Mouse (Mus musculus) B cell, adult 2 months (primary cell): Measurements from ENCODE around the gene Caps2.
A peak's percentile ranks its signal among the peaks of the same experiment; 100 is the strongest.
"Not testable (repeated sequence)": the region's sequence is repeated elsewhere in the genome, so short reads cannot be mapped to it uniquely, and the experiment has no call there.

Experiments used
- DNase-seq, 2 experiments: peaks; one replicate each; pipeline ENCODE4 v3.0.0; 2022

Gene Caps2

DNA sequence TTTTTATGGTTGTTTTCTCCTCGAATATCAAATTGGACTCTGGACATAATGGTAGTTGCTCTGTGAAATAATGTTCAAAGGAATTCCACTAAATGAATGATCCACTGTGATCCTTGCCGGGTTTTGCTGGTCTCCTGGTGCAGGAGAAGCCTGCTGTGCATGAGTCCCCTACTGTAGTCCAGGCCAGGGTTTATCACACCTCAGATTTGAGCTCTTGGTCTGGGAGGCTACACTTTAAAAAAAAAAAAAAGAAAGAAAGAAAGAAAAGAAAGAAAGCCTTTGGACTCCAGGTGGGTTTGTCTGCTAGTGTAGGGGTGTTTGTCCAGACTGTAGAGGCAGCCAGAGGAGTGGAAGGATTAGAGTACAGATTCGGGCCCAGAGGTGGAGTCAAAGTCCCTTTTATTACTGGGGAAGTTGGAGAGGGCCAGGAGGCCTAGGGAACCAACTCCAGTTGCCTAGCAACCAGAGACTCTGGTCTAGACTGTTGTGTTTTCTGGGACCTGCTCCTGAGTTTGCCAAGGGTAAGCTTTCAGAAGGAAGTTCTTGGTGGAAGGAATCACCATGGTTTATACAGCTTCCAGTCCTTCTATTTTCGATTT is at the start of gene Caps2:
Caps2 (plus strand) TSS at position 454 of the 599 bp plus-strand sequence.
- DNase-seq, result no peak

DNA sequence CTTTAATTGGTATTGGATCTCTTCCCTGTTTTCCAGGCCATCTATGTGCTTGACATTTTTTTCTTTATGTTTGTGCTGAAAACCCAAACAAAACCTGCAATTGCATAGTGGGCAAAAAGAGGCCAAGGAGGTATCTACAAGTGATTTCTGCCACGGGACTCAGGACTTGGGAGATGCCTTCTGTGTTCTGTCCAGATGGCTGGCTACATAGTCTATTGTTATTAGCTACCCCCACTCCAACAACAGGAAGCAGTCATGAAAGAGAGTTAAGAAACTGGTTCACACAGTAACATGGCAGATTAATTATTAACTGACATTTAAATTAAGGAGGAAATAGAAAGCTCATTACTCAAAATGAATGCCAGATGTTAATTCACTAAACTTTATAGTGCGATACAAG is 38.3 kb upstream of the Caps2 start:
- not testable (repeated sequence) for DNase-seq

DNA sequence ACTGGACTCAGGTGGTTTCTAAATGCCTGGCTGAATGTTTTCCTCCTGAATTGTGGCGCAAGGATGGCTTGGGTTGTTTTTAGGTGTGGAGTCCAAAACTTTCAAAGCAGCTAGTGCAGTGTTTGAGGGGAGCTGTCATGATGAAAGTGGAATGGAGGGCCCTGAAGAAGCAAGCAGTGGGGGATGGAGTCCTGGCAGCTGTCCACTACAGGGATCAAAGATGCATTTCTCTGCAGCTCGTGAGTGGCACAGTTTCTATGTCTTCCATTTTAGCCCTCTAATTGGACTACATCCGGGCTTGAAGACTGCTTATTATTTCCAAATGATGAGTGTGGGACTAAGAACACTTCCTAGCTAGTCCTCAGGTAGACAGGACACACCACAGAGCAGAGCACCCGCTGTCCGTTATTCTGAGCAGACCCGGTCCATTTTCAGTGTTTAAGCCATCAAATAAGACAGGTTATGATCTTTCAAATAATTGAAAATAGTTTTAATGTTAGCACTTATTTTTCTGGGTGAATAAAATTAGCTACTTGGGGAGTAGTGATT is 35.7 kb upstream of the Caps2 start:
- DNase-seq, result not testable (repeated sequence)

DNA sequence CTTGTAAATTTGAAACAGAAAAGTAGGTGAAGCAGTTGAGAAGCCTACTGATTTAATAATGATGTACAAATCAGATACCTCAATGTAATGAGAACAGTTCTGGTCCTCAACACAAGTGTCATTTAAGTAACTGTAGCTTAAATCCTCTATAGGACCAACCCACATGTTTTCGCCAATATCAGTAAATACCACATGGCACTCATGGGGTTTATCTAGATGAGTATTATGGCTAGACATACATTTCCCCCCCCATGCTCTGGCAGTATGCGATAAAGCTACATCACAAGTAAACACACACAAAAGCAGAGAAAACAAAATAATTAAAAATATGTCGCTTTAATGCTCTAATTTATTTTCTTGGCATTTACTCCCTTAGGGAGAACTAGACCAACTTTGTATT is 31.2 kb upstream of the Caps2 start:
- no peak for DNase-seq

DNA sequence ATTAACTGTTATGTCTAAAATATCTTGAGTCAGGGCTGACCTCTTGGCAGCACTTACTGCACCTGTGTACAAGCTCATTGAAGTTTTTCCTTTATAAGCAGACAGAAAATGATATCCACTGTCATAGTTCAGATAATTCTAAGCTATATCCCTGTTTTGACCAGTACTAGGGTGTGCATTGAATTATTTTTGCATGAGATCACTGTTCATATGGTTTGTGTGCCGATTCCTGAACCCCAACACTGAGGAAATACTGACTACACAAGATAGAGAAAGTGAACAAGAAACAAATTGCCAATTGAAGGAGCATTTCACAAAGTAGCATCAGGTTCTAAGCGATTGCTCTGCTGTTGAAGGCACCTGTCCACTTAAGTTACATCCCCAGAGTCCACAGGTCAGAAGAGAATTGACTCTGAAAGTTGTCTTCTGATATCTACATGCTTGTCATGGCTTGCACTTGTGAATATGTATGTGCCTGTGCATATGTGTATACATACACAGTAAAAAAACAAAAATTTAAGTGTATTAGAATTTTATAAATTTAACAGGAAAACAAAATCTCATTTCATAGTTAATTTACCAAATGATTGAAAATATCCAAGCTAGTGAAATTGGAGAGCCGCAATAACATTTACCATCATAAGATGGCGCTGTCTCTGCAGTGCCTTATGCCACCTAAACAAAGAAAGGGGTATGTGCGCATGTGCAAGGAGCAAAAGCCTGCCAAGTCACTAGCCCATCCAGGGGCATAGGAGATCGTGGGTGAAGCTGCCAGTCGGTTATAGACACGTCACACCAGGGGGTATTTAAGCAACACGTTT is 25.2 kb upstream of the Caps2 start:
- no peak for DNase-seq

DNA sequence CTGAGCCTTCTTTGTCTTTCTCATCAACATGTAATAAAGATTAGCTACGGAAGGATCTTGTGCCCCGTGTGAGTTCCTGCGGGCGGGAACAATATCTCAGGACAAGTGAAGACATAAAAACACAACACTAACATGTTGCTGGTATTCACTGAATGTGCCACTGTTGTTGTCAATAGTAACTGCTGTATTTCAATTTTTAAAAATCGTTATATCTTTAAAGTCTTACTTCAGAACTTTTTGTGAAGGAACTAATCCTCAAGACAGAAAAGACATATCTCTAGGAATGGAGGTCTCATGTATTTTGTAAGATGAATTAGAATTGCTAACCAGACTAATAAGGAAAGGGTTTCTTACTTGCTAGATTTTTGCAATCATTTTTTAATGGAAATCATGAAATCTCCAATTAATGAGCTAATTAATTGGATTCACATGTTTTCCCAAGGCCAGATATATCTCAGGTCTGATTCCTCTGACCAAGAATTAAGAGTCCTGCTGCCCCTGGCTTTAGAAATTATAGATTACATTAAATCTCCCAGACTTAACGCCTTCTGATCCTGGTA is 24.5 kb upstream of the Caps2 start:
- DNase-seq, result no peak

DNA sequence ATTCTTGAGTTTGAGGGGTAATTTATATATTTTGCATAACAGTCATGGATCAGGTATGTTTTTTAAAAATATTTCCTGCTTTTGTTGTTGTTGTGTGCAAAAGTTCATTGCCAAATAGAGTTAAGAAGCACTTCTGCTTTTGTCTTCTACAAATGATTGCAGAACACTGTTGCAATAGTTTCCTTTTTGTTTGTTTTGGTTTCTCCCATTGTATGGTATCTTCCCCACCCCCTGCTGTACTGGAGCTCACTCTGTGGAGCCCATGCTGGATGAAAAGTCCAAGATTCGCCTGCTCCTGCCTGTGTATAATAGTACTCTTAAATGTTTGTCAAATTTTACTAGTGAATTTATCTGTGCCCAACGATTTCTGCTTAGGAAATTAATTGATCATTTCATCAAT is 23.6 kb upstream of the Caps2 start:
- no peak for DNase-seq

DNA sequence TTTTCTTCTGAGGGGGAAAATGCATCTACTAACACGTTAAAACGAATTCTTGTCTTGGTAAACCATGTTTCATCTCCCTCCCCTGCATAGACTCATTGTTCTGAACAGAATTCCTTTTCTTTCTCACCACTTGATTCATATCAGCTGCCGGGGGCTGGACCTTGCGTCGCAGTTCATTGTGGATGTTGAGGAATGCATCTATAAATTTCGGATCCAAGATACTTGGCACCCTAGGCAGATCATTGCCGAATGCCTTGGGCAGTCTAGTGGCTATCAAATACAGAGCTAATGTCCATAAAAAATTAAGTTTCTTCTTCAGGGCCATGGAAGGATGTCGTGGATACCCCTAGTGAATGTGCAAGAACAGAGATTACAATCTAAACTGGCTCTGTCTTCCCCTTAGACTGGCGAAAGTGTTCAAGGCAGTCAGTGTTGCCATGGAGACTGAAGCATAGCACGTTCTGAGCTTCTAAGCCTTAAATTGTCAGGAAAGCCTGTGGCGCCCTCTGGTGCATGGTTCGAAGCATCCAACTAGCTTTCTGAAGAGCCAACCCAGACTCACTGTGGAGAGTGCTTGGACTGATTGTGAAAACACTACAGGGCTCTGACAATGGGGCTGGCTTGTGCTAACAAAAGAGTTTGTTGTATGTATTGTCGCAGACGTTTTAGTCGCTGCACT is 3.4 kb upstream of the Caps2 start, which contains the start of gene Glipr1l3:
Glipr1l3 (minus strand) TSS at position 446 of the 679 bp plus-strand sequence.
- peak; percentile 38 to 55 for DNase-seq

DNA sequence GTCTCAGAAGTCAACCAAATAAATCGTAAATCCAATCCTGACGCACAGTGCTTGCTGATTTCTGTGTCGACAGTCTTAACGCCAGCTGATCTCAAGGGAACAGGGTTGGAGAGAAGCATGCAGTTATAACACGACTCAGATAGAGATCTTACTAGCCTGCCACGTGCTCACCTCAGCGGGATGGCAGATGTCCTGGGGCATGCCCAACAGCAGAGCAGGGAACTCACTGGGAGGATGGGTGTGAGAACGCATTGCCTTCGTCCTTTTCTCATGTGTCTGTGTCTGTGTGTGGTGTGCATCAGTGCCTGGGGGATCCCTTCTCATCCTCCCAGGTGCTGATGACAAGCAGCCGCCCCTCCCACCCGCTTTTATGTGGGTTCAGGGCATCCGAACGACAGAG is 13.6 kb downstream of the Caps2 start:
- not testable (repeated sequence) for DNase-seq

DNA sequence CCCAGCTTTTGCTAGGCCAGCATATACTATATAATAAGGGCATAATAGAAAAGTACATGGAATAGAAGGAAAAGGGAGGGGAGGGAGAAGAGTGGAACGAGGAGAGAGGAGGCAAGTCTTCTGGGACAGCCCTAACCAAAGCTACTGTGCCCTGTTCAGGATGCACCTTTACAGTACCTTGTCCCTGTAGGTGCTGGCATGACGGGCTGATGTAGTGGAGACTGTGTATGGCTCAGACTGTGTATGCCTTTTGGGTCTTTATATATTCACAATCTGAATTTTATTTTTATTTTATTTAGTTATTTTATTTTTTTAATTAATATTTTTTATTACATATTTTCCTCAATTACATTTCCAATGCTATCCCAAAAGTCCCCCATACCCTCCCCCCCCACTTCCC is 30.5 kb downstream of the Caps2 start:
- not testable (repeated sequence) for DNase-seq

DNA sequence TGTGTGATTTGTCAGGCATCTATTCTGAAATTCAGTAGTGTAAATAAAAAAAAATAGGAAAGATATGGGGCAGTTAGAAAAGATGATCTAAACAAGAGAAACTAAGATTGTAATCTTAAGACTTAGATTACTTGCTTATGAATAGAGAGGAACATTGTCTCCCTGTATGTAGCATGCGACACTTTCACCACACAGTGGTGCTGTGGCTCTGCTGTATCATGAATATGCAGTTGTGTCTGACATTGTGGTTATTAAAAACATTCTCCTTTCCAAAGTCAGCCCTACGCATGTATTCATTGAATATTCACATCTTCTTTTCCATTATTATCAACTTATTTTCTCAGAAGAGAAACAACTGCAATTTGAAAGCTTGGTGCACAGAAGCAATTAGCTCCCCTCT is 40.0 kb downstream of the Caps2 start:
- no peak for DNase-seq

DNA sequence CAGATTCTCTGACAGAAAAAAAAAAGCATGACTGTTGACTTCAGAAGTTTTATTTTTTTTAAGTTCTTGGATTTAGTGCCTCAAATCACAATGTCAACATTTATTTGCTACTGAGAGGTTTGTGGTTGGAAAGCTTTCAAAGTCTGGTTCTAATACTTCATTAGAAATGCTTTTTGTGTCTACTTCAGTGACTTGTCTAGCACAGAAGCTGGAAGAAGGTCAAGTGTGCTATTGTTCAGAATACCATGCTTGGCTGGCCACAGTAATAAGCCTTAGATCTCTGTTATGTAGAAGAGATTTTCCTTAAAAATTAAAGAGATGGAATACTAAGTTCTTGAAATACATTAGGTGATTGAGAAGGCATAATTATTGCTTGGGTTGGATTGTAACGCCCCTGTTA is 63.7 kb downstream of the Caps2 start:
- DNase-seq, result no peak

DNA sequence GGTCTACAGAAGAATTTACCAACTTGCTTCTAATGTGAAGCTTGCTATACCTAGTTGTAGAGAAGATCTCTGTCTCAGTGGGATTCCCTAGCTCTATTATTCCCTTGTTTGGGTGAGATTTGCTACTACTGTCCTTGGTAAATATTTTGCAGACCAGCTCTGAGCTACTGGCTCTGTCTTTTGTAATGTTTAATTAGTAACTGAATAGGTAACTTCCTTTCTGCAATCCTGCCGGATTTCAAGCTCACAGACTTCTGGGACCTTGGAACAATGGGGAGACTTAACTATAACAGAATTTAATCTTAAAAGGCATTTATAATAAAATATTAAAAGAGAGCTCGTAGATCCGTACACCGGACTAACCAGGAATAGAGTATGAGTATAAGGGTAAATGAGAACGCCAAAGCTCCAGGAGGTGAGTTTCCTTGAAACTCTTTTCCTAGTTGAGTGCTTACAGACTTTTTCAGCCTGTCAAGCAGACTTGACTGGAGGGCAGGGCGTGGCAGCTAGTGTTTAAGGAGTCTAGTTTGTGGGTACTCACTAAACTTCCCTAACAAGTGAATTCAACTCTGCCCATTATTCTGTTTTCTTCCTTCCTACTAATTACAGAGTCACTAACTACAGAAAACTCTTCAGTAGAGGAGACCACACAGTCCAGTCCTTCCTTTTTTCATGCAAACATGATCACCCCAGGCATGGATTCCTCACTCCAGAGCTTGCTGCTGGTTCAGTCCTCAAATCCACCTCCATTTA is 65.8 kb downstream of the Caps2 start:
- not testable (repeated sequence) for DNase-seq

DNA sequence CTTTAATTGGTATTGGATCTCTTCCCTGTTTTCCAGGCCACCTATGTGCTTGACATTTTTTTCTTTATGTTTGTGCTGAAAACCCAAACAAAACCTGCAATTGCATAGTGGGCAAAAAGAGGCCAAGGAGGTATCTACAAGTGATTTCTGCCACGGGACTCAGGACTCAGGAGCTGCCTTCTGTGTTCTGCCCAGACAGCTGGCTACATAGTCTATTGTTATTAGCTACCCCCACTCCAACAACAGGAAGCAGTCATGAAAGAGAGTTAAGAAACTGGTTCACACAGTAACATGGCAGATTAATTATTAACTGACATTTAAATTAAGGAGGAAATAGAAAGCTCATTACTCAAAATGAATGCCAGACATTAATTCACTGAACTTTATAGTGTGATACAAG is 69.3 kb downstream of the Caps2 start:
- DNase-seq, result not testable (repeated sequence)

DNA sequence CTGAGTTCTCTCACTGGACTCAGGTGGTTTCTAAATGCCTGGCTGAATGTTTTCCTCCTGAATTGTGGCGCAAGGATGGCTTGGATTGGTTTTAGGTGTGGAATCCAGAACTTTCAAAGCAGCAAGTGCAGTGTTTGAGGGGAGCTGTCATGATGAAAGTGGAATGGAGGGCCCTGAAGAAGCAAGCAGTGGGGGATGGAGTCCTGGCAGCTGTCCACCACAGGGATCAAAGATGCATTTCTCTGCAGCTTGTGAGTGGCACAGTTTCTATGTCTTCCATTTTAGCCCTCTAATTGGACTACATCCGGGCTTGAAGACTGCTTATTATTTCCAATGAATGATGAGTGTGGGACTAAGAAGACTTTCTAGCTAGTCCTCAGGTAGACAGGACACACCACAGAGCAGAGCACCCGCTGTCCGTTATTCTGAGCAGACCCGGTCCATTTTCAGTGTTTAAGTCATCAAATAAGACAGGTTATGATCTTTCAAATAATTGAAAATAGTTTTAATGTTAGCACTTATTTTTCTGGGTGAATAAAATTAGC is 72.0 kb downstream of the Caps2 start:
- DNase-seq, result not testable (repeated sequence)

DNA sequence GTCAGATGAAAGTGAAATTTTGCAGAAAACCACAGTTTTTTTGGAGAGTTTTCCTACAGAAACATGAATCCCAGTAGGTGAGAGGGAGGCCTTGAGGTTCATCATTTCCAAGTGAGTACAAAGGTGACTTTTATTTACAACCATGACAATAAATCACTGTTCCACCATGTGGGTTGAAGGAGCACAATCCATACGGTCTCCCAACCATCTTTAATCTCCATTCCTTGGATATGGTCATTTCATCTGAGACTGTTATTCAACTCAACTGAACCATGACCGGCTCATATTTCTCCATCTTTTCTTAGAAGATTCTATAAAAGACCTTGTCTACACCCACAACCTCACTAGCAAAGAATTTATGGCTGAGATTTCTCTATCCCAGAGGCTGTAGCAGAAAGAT is 84.9 kb downstream of the Caps2 start:
- no peak for DNase-seq

DNA sequence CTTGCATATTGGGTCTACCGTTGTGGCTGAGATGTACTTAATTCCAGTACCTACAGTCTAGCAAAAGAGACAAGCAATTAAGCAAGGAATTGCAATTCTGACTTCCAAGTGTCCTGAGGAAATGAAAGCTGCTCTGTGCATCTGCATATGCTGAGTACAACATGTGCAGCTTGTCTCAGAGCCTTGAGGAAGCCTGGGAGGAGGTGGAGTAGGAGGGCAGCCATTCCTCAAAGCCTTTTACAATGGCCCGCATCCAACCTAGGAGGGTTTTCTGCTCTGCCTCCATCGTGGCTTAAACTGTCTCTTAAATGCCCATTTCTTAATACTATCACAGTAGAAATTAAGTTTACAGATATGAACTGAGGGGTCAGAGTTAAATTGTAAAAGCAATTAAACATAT is 100.0 kb downstream of the Caps2 start:
- DNase-seq, result no peak
